In genomic region chr2:114848439-114848838, GRCm38 (mm10) we compare ENCODE assay signal across 16 mouse cellular contexts.
"Had no signal": no experiment of that assay in that cellular context is flagged by ENCODE, and none has a peak within 500 bp of the region (broad histone marks: within the 10 kb centered on the region; RNA-seq: fewer than 3 reads in every experiment).

No protein-coding gene starts in this region.

- ATAC-seq: liver, postnatal 0 days; lung, postnatal 0 days had no signal

- H3K4me3 ChIP-seq: lung, embryonic 15.5 days; megakaryocyte, embryonic 14.5 days; midbrain, embryonic 12.5 days; neural tube, embryonic 12.5 days; stomach, embryonic 15.5 days had no signal

- H3K36me3 ChIP-seq: lung, embryonic 15.5 days; midbrain, embryonic 12.5 days; neural tube, embryonic 12.5 days; stomach, embryonic 15.5 days had no signal

- H3K9me3 ChIP-seq: lung, embryonic 15.5 days; midbrain, embryonic 12.5 days; neural tube, embryonic 12.5 days; stomach, embryonic 15.5 days had no signal

- DNase-seq: liver, postnatal 0 days; lung, adult 2 months; lung, postnatal 14 days; lung, postnatal 36 days; midbrain, embryonic 14.5 days; right cerebral cortex, postnatal 14 days; thymus, adult 18-20 months; thymus, postnatal 14 days; thymus, postnatal 36 days had no signal

- H3K27me3 ChIP-seq: lung, embryonic 15.5 days; megakaryocyte, embryonic 14.5 days; midbrain, embryonic 12.5 days; neural tube, embryonic 12.5 days; stomach, embryonic 15.5 days had no signal

- H3K9ac ChIP-seq: liver, postnatal 0 days; lung, embryonic 15.5 days; midbrain, embryonic 12.5 days; neural tube, embryonic 12.5 days; stomach, embryonic 15.5 days had no signal

- H3K4me1 ChIP-seq: lung, embryonic 15.5 days; megakaryocyte, embryonic 14.5 days; midbrain, embryonic 12.5 days; neural tube, embryonic 12.5 days; stomach, embryonic 15.5 days had no signal

- H3K27ac ChIP-seq: lung, embryonic 15.5 days; macrophage; midbrain, embryonic 12.5 days; neural tube, embryonic 12.5 days; stomach, embryonic 15.5 days had no signal

- H3K4me2 ChIP-seq: lung, embryonic 15.5 days; midbrain, embryonic 12.5 days; neural tube, embryonic 12.5 days; stomach, embryonic 15.5 days had no signal
